Mouse (Mus musculus) lung, adult 2 months (tissue): ENCODE results near the gene Parvb.

Source experiments
- CTCF ChIP-seq: fragments of 200-500 bp; IDR thresholded peaks from 2 replicates; pipeline ENCODE4 v1.5.1; 2011; ENCODE audit warnings: mild to moderate bottlenecking, low read length, control low read depth; ENCODE audit not compliant: insufficient read depth
- POLR2A ChIP-seq: fragments of 200-500 bp; IDR thresholded peaks from 2 replicates; pipeline ENCODE4 v1.6.1; 2011; ENCODE audit warnings: low read depth, mild to moderate bottlenecking, control low read depth, low read length, borderline replicate concordance; ENCODE audit errors: extremely low read depth

DNA sequence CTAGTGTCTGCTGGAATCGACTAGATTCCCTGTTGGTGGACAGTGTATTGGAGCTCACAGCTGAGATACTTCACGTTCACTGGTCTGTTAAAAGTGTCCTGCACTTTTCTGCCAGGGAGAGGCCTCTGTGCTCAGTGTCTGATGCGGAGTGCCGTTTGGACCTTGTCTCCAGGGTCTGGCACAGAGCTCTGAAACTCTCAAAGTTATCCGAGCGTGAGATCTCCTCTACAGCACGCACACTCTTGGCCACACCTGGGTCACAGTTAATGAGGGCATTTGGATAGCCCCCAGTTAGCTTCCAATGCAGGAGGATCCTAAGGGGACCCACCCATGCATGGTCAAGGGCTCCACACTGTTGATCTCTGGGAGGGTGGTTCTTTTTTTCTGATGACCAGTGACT, 46.2 kb downstream of the Parvb start:
- no peak for TF ChIP-seq POLR2A
- TF ChIP-seq CTCF: no peak
